Mouse (Mus musculus) embryonic facial prominence, embryonic 13.5 days (tissue): ENCODE measurements at regions not wholly inside any gene's neighbourhood (a gene's known extent, or its start where the extent isn't known, plus 50 kb on each side); places are given as distances from the start of the nearest gene placed in this dataset.

Experiments used
- ATAC-seq: fragments of 200-750 bp; cut with Nextera tagmentation; 2 replicates; pipeline ENCODE4 v1.8.0; 2017; ENCODE audit warnings: low read depth; ENCODE audit not compliant: insufficient number of reproducible peaks, insufficient read depth, low FRiP score, low TSS enrichment
- H3K27ac ChIP-seq: fragments of 300-500 bp; sonication (generic); 2 replicates; pipeline ENCODE4 v1.5.1; 2015; ENCODE audit warnings: moderate library complexity, mild to moderate bottlenecking, inconsistent platforms
- H3K27me3 ChIP-seq: fragments of 300-500 bp; sonication (generic); 2 replicates; pipeline ENCODE4 v1.6.1; 2015; ENCODE audit warnings: mild to moderate bottlenecking, inconsistent platforms
- H3K36me3 ChIP-seq: fragments of 300-500 bp; sonication (generic); 2 replicates; pipeline ENCODE4 v1.6.1; 2015; ENCODE audit warnings: mild to moderate bottlenecking, inconsistent platforms
- H3K4me1 ChIP-seq: fragments of 300-500 bp; sonication (generic); 2 replicates; pipeline ENCODE4 v1.6.1; 2015; ENCODE audit warnings: inconsistent platforms
- H3K4me2 ChIP-seq: fragments of 300-500 bp; sonication (generic); 2 replicates; pipeline ENCODE4 v1.6.1; 2015; ENCODE audit warnings: moderate library complexity, mild to moderate bottlenecking, inconsistent platforms
- H3K4me3 ChIP-seq: fragments of 300-500 bp; sonication (generic); 2 replicates; pipeline ENCODE4 v1.5.1; 2015; ENCODE audit warnings: mild to moderate bottlenecking, inconsistent platforms
- H3K9ac ChIP-seq: fragments of 300-500 bp; sonication (generic); 2 replicates; pipeline ENCODE4 v1.6.1; 2015; ENCODE audit warnings: mild to moderate bottlenecking, inconsistent platforms
- H3K9me3 ChIP-seq: fragments of 300-500 bp; sonication (generic); 2 replicates; pipeline ENCODE4 v1.6.1; 2016; ENCODE audit warnings: inconsistent platforms
- WGBS: fragments of 180-500 bp; shearing (Covaris S2); methylation state at CpG from one replicate; pipeline ENCODE4 v1.1.7; 2015; ENCODE audit warnings: mixed read lengths; 5-methylcytosine and 5-hydroxymethylcytosine counted together

GRCm38 (mm10) chr16:51690861-51691260 lies 340.2 kb upstream of the Cblb start:
- no peak overlapping the region for H3K4me2 ChIP-seq
- H3K4me1 ChIP-seq = no peaks in the 10 kb centered on the region
- no peak overlapping the region for H3K4me3 ChIP-seq
- no peak overlapping the region for H3K9ac ChIP-seq
- H3K9me3 ChIP-seq = no peaks in the 10 kb centered on the region
- no peaks in the 10 kb centered on the region for H3K36me3 ChIP-seq
- H3K27me3 ChIP-seq = no peaks in the 10 kb centered on the region
- no peak overlapping the region for H3K27ac ChIP-seq
- no peak for ATAC-seq
- 94% methylated on average over 3 of the region's 3 CpGs for WGBS

- H3K27me3 ChIP-seq = no peaks in the 10 kb centered on the region
- H3K36me3 ChIP-seq = no peaks in the 10 kb centered on the region
- no peak for ATAC-seq
- whole genome bisulfite sequencing = 82% methylated on average over 2 of the region's 2 CpGs
- no peak overlapping the region for H3K27ac ChIP-seq
- H3K9me3 ChIP-seq = no peaks in the 10 kb centered on the region
- H3K9ac ChIP-seq = no peak overlapping the region
- no peaks in the 10 kb centered on the region for H3K4me1 ChIP-seq
- H3K4me3 ChIP-seq = no peak overlapping the region
- no peak overlapping the region for H3K4me2 ChIP-seq
Observed at GRCm38 (mm10) chr16:51705026-51705425, 326.0 kb upstream of the Cblb start.

GRCm38 (mm10) chr16:51718695-51719094 lies 312.3 kb upstream of the Cblb start:
- ATAC-seq = no peak
- 58% methylated on average over 2 of the region's 2 CpGs for WGBS
- no peak overlapping the region for H3K9ac ChIP-seq
- H3K27me3 ChIP-seq = no peaks in the 10 kb centered on the region
- no peak overlapping the region for H3K4me2 ChIP-seq
- H3K4me3 ChIP-seq = no peak overlapping the region
- H3K4me1 ChIP-seq = no peaks in the 10 kb centered on the region
- H3K27ac ChIP-seq = no peak overlapping the region
- no peaks in the 10 kb centered on the region for H3K9me3 ChIP-seq
- H3K36me3 ChIP-seq = no peaks in the 10 kb centered on the region

- H3K4me3 ChIP-seq = no peak overlapping the region
- ATAC-seq = no peak
- 75% methylated on average over 2 of the region's 2 CpGs for WGBS
- H3K27ac ChIP-seq = no peak overlapping the region
- no peak overlapping the region for H3K9ac ChIP-seq
- no peaks in the 10 kb centered on the region for H3K4me1 ChIP-seq
- no peaks in the 10 kb centered on the region for H3K9me3 ChIP-seq
- no peaks in the 10 kb centered on the region for H3K27me3 ChIP-seq
- H3K4me2 ChIP-seq = no peak overlapping the region
- no peaks in the 10 kb centered on the region for H3K36me3 ChIP-seq
Observed at GRCm38 (mm10) chr16:51719637-51720036, 311.4 kb upstream of the Cblb start.

- H3K4me1 ChIP-seq = no peaks in the 10 kb centered on the region
- H3K36me3 ChIP-seq = no peaks in the 10 kb centered on the region
- H3K4me3 ChIP-seq = no peak overlapping the region
- H3K9me3 ChIP-seq = no peaks in the 10 kb centered on the region
- no peak for ATAC-seq
- 59% methylated on average over 4 of the region's 4 CpGs for WGBS
- H3K27ac ChIP-seq = no peak overlapping the region
- no peaks in the 10 kb centered on the region for H3K27me3 ChIP-seq
- no peak overlapping the region for H3K9ac ChIP-seq
- H3K4me2 ChIP-seq = no peak overlapping the region
Observed at GRCm38 (mm10) chr16:51722682-51723081, 308.3 kb upstream of the Cblb start.

GRCm38 (mm10) chr16:51741875-51742274 lies 289.1 kb upstream of the Cblb start:
- 94% methylated on average over 2 of the region's 2 CpGs for WGBS

GRCm38 (mm10) chr16:51751878-51752277 lies 279.1 kb upstream of the Cblb start:
- no peaks in the 10 kb centered on the region for H3K27me3 ChIP-seq
- H3K36me3 ChIP-seq = no peaks in the 10 kb centered on the region
- no peak overlapping the region for H3K4me2 ChIP-seq
- H3K4me1 ChIP-seq = no peaks in the 10 kb centered on the region
- H3K9me3 ChIP-seq = no peaks in the 10 kb centered on the region
- H3K27ac ChIP-seq = no peak overlapping the region
- 34% methylated on average over 7 of the region's 7 CpGs for WGBS
- H3K9ac ChIP-seq = no peak overlapping the region
- H3K4me3 ChIP-seq = no peak overlapping the region
- ATAC-seq = no peak

More at GRCm38 (mm10) chr16:51741875-51742274, 289.1 kb upstream of the Cblb start:
- Histone ChIP-seq H3K4me3 (no peak overlapping the region), H3K36me3 (no peaks in the 10 kb centered on the region), H3K9me3 (no peaks in the 10 kb centered on the region), H3K9ac (no peak overlapping the region), H3K4me1 (no peaks in the 10 kb centered on the region), H3K27ac (no peak overlapping the region), H3K4me2 (no peak overlapping the region), H3K27me3 (no peaks in the 10 kb centered on the region)
- no peak for ATAC-seq

GRCm38 (mm10) chr16:51758361-51759227 lies 272.4 kb upstream of the Cblb start:
- H3K27me3 ChIP-seq = no peaks in the 10 kb centered on the region
- peak overlapping the region; percentile 41 for H3K4me2 ChIP-seq
- H3K9ac ChIP-seq = no peak overlapping the region
- peaks cover 16% of the 10 kb centered on the region for H3K4me1 ChIP-seq
- H3K4me3 ChIP-seq = no peak overlapping the region
- 17% methylated on average over 9 of the region's 9 CpGs for WGBS
- no peaks in the 10 kb centered on the region for H3K9me3 ChIP-seq
- no peaks in the 10 kb centered on the region for H3K36me3 ChIP-seq
- ATAC-seq = no peak
- peak overlapping the region; percentile 48; the same call in 1 of the 2 replicates for H3K27ac ChIP-seq

- ATAC-seq = no peak
- H3K9me3 ChIP-seq = no peaks in the 10 kb centered on the region
- H3K4me2 ChIP-seq = peak overlapping the region; percentile 41
- no peak overlapping the region for H3K9ac ChIP-seq
- no peaks in the 10 kb centered on the region for H3K27me3 ChIP-seq
- no peak overlapping the region for H3K4me3 ChIP-seq
- no peak overlapping the region; the same call in 1 of the 2 replicates for H3K27ac ChIP-seq
- H3K36me3 ChIP-seq = no peaks in the 10 kb centered on the region
- WGBS = 17% methylated on average over 4 of the region's 4 CpGs
- peaks cover 16% of the 10 kb centered on the region for H3K4me1 ChIP-seq
Observed at GRCm38 (mm10) chr16:51759228-51759647, 271.8 kb upstream of the Cblb start.

- Histone ChIP-seq H3K27me3 (no peaks in the 10 kb centered on the region), H3K9ac (no peak overlapping the region), H3K4me2 (no peak overlapping the region), H3K4me3 (no peak overlapping the region), H3K27ac (no peak overlapping the region), H3K4me1 (no peaks in the 10 kb centered on the region), H3K9me3 (no peaks in the 10 kb centered on the region), H3K36me3 (no peaks in the 10 kb centered on the region)
- no peak for ATAC-seq
- 81% methylated on average over 3 of the region's 3 CpGs for WGBS
Observed at GRCm38 (mm10) chr16:51767556-51767955, 263.5 kb upstream of the Cblb start.

GRCm38 (mm10) chr16:51778920-51779319 lies 252.1 kb upstream of the Cblb start:
- no peak for ATAC-seq
- H3K4me1 ChIP-seq = no peaks in the 10 kb centered on the region
- no peak overlapping the region for H3K9ac ChIP-seq
- no peaks in the 10 kb centered on the region for H3K9me3 ChIP-seq
- H3K27me3 ChIP-seq = no peaks in the 10 kb centered on the region
- WGBS = 78% methylated on average over 2 of the region's 2 CpGs
- H3K4me2 ChIP-seq = no peak overlapping the region
- H3K27ac ChIP-seq = no peak overlapping the region
- no peaks in the 10 kb centered on the region for H3K36me3 ChIP-seq
- H3K4me3 ChIP-seq = no peak overlapping the region

- Histone ChIP-seq H3K27ac (no peak overlapping the region), H3K9ac (no peak overlapping the region), H3K27me3 (no peaks in the 10 kb centered on the region), H3K9me3 (no peaks in the 10 kb centered on the region), H3K4me2 (no peak overlapping the region), H3K4me3 (no peak overlapping the region), H3K36me3 (no peaks in the 10 kb centered on the region), H3K4me1 (no peaks in the 10 kb centered on the region)
- WGBS = 90% methylated on average over 3 of the region's 3 CpGs
- no peak for ATAC-seq
Observed at GRCm38 (mm10) chr16:51795003-51795402, 236.0 kb upstream of the Cblb start.
